Mouse (Mus musculus): ENCODE data around the gene Aldh1a3.

Aldh1a3 gene

DNA sequence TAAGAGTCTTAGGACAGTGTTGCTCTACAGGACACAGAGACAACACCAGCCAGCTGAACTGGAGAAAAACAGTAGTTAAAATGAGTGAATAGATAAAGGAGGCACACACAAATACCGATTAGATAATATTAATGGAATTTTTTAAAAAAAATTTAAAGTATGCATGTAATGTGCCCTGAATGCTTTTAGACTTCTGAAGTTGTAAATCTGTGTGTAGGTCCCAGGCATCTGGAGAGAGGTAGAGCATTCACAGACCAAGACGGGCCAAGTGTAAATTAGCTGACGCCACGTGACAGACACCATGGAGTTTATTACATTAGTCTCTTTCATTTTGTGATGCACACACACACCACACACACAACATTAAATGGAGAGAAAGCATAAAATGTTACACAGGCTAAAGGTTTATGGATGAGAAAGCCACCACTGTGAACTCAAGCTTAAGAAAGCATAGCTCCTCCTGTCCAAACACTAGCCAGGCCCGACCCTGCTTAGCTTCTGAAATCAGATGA lies 57.3 kb downstream of the Aldh1a3 start:
- DNase-seq (ENCODE audit: low spot score in 2 of 2), result no peak

DNA sequence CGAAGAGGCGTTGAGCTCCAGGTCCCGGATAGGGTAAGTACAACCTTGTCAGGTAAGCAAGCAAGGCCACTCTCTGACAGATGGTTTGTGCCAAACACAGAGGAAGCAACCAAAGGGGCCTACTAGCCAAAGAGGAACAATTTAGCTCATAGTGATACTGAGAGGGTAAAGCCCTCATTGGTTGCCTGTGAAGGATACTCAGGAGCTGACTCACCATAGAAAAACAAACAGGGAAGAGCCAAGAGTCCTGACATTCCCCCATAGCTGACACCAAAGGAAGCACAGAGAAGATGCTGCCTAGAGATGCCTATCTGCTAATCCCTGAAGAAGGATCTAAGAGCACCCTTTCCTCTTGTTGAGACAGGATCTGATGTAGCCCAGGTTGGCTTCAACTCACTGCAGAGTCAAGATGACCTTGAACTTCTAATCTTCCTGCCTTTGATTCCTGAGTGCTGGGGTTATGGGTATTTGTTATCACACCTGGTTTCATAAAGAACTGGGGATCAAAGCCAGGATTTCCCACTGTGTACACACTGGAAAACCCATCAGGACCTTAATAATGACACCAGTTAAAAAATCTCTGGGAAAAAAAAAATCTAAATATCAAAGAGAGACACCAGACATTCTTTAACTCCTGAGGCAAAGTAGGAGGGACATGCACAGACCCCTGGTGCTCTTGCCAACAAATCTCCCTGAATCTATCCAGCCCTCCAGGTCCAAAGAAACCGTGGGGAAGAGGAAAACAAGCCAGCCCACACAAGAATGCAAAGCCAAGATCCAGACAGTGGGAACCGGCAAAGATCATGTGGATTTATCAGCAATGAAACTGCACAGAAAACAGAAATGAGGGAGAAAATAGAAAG lies 58.0 kb downstream of the Aldh1a3 start:
- DNase-seq (ENCODE audit: low spot score in 2 of 2), result no peak

DNA sequence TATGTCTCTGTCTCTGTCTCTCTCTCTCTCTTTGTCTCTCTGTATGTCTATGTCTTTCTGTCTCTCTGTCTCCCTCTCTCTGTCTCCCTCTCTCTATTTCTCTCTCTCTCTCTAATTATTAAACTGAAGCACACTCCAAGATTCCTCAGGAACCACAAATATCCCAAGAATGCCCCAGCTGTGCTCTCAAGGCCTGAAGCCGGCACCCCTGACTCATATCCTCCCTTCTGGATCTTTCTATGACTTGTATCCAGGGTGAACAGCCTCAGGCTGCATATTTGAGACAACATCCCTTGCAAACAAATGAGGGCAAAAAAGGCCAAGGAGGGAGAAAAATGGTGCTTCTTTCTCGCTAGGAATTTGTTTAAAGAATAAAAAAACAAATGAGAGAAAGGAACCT lies 61.4 kb downstream of the Aldh1a3 start, which contains the start of gene Gm10974:
Gm10974 (plus strand) TSS at position 2 of the 400 bp plus-strand sequence.
- DNase-seq (ENCODE audit: low spot score in 2 of 2), result no peak

DNA sequence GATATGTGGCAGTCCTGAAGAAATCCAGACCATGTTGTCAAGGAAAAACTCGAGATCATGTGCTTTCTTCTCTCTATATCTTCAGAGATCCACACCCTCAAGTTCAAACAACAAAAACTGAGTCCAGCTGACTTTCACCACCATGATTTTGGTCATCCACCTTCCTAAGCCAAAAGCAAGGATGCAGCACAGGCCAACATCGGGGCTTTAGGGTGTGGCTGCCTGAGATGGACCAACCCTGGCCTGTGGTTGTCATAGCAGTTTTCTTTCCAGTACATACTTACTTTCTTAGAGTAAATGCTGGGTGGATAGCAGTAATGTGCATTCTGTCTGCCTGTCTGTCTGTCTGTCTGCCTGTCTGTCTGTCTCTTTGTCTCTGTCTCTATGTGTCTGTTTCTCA lies 61.9 kb downstream of the Aldh1a3 start:
- DNase-seq (ENCODE audit: low spot score in 2 of 2), result no peak

DNA sequence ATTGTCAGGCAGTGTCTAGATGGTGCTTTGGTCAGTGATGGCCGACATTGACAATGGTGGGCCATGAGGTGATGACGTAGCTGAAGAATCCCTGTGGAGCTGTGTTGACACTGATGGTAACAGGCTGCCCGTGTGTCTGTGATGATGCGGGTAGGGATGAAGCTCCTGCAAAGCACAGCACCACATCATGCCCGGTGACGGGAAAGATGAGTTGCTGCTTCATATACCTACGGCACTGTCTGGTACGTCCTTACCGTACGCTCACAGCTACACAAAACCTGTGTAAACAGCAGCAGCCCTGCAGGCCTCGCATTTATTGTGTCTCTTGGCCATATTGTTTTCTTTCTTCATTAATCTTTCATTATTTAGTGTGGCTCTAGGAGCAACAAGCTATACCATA lies 62.8 kb downstream of the Aldh1a3 start:
- DNase-seq (ENCODE audit: low spot score in 2 of 2), result no peak

DNA sequence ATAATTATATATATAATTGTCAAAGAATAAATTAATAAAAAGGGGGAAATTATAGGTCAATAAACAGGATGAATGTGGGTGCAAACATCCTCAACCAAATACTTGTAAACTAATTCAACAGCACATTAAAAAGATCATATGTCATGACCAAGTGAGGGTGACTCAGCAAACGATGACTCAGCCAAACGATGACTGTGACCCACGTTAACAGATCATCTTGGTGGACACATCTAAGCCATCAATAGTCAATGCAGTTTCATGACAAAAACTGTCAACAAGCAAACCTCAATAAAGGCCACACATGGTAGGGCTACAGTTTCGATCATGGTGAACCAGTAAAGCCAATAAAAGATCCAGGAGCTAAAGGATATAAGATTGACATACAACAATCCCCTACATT lies 68.3 kb downstream of the Aldh1a3 start:
- DNase-seq (ENCODE audit: low spot score in 2 of 2), result no peak

DNA sequence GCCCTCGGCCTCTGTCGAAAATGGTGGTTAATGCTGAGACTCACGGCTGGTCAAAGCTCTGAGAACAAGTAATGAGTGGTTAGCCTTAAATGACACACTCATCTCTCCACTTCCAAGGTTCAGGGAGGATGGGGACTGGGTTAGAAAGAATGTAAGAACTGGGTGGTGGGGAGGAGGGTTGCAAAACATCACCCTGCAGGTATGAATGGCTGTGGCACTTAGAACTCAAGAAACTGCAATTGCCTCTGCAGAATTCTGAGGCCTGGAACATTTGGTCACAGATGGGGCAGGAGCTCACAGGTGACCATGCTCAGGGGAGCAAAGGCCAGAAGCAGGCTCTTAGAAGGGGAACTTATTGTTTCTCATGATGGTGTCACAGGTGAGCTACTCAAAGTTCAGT lies 68.9 kb downstream of the Aldh1a3 start:
- DNase-seq (ENCODE audit: low spot score in 2 of 2), result no peak

DNA sequence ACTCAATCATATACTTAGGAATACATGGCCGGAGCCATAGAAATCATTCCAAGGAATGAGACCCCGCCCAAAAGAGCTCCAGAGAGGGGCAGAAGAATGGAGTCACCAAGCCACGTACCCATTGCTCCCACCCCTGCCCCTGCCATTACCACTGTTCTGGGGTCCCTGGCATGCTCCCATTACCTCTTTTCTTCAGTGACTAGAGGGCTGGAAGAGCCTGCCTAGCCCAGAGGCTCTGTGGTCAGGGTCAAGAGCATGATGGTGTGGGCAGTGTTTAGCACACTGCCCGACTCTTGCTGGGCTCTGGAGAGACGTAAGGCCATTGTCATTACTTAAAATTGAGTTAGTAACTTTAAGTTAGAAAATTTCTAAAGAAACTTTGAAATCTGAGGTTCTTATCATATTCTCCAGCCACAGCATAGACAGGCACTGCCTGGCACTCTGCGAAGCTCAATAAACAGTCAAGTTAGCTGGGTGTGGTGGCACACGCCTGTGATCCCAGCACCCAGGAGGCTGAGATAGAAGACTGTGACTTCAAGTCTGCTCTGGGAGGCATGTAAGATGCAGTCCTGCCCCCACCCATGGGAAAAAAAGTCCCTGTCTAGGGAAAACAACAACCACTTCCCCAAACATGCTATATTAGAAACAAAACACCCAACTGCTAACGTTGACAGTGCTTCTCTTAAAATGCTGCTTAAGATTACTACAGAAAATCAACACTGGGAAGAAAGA lies 71.4 kb downstream of the Aldh1a3 start:
- DNase-seq (ENCODE audit: low spot score in 2 of 2), result no peak

DNA sequence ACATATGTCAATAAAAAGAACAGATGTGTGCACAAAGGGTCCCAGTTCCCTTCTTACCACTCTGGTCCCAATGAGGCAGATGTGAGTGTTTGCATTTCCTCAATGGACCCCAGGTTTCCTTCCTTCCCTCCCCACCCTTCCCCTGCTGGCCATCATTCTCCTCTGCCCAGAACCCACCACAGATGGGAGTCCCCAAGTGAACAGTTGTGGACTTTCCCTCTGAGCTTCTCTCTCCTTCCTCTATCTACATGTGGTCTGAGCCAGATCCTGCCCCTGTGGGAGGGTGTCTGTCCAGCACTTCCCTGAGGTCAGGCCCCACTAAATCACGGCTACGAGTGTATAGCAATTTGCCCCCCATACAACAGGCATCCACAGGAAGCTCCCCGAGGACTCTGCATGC lies 72.4 kb downstream of the Aldh1a3 start:
- no peak for DNase-seq (ENCODE audit: low spot score in 2 of 2)

DNA sequence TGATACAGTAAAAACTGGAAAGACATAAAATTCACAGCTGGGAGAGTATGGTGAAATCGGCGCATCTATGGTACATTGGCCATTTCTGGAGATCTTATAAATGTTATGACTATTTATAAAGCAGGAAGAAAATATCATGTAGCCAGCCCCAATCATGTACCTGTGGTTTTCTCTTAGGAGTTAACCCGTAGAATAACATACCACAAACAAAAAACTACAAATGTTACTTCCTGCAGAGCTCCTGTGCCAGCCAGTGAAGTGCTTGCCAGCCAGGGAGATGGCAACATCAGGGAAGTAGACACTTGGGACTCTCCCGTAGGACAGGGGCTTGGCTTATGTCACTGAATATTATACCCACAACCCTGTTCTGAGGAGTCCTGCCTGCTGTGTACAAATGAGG lies 76.2 kb downstream of the Aldh1a3 start:
- DNase-seq (ENCODE audit: low spot score in 2 of 2), result no peak

DNA sequence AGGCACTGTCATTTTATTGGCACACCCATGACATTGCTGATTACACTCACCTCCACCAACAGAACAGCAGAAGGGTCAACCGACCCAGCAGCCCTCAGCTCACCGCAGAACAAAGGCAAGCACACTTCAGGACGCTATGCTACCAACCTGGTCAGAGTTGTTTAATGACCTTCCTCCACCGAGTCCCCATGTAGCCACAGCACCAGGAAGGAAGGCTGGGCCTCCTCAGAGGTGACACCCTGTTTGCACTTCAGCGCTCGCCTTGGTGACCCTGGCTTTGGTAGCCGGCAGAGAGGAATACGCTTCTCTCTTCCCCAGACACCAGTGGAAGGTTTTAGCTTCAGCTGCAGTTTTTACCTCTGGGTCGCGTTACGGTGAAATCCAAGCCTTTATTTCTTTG lies 77.6 kb downstream of the Aldh1a3 start:
- no peak for DNase-seq (ENCODE audit: low spot score in 2 of 2)

DNA sequence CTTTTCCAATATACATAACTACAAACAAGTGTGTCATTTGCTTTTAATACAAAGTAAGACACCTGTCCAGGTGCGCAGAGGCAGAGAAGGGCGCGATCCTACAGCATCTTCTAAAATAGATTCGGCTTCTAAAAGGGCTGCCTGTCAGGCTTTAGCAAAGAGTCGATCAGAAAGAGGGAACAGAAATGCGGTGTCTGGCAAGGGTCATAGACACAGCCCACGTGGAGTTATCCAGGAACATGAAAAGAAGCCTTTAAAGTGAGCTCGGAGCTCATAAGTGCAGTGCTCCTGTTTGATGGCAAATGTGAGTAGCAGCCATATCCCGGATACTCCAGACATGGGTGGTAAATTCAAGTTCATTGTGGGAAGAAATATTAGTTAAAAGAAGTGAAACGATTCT lies 78.7 kb downstream of the Aldh1a3 start:
- no peak for DNase-seq (ENCODE audit: low spot score in 2 of 2)

DNA sequence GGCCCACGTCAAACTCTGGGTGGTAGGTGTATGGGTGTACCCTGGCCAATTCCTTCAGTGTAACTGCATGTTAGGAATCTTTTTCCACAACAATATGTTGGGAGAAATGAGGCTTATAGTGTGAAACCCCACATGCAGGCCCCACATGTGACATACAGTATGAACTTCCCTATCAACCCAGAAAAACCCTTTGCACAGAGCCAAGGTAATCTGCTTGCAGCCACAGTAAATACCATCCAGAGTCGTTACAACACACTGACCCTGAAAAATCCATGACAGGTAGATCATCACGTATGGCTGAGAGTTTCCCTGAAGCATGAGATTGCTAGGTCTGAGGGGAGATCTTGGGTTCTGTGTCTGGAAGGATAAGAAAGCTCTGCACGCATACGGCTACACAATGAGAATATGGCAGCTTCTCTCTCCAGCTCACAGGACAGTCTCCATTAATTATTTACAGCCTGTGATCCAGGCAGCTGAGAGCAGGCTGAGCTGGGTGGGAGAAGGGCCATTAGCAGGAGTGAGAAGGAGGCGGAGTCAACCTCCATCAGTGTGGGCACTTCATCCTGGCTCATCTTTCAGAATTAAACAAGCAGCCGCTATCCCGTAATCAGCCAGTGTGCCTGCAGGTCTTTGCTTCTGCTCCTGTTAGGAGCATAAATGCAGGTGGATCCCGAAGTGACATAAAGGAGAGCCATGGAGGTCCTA lies 80.2 kb downstream of the Aldh1a3 start:
- DNase-seq (ENCODE audit: low spot score in 2 of 2), result no peak

DNA sequence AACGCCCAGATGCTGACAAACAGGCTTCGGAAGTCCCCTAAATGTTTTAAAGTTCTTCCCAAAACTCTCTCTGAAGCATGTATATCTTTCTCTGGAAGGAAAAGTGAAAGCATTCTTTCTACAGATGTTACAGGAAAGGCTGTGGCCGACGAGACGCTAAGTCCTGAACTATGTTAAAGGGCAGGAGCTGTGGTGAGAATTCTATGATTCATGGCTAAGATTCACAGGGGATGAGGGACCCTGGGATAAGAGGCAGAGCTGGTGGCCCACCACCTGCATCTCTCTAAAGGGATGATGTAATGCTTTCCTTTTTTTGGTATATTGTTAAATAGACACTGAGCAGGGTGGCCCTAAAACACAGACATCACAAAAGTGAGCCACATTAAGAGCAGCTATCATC lies 84.0 kb downstream of the Aldh1a3 start:
- no peak for DNase-seq (ENCODE audit: low spot score in 2 of 2)

DNA sequence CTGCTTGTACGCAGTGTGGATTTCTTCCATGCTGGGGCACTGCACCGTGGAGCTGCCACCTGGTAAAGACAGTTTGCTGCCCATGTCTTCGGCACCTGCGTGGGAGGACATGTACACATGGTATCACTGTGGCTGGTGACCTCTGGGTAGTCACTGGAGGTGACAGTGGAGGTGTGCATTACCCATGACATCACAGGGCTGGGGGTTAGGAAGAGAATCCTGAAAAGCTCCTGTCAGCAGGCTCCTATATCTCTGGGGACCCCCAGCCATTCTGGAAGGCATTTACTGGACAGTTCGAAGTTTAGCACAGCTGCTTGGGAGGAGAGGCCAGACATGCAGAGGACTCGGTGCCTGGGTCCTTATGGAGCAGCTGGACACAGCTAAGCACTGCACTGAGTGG lies 84.5 kb downstream of the Aldh1a3 start:
- DNase-seq (ENCODE audit: low spot score in 2 of 2), result no peak

DNA sequence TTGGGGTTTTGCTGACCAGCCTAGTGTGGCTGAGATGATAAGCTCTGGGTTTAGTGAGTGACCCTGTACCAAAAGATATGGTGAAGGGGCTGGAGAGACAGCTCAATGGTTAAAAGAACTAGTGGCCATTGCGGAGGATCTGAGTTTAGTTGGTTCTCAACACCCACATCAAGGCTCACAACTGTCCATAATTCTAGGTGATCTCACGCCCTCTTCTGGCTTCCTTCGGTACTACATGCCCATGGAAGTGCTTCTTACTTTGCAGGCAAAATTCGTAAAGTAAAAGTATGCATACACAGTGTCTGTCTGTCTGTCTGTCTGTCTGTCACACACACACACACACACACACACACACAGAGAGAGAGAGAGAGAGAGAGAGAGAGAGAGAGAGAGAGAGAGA lies 85.0 kb downstream of the Aldh1a3 start:
- DNase-seq (ENCODE audit: low spot score in 2 of 2), result peak; percentile 17 to 18
